ENCODE assay signal across 28 mouse cellular contexts in the genomic region with DNA sequence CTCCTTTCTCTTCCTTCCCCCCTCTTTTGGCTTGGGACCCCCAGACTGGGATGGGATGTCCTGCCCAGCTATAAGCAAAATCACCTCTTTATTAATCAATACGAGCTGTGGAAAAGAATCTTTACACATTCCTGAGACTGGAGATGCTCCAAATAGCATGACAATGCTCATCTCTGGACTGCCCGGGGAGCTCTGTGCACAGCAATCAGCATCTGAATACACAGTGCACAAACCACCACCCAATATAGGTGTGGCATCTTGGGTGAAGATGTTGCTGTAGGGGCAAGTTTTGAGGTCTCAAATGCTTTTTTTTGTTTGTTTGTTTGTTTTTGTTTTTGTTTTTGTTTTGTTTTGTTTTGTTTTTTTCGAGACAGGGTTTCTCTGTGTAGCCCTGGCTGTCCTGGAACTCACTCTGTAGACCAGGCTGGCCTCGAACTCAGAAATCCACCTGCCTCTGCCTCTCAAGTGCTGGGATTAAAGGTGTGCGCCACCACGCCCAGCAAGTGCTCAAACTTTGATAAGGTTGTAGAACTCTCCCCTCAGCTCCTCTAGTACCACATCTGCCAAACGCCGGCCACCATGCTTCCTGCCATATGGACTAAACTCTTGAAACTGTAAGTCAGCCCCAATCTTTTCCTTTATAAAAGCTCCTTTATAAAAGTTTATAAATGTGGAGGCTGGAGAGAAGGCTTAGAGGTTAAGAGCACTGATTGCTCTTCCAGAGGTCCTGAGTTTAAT. TPM values are rescaled to one million over a fixed set of nuclear protein-coding genes. Genes with fewer than 3 reads are reported as not detected.
"Had no signal": no experiment of that assay in that cellular context is flagged by ENCODE, and none has a peak within 500 bp of the region (broad histone marks: within the 10 kb centered on the region; RNA-seq: fewer than 3 reads in every experiment).

No protein-coding gene starts in this region.

RNA-seq across cellular contexts. Expression of gene Glod5, which starts 32.9 kb away (rescaled TPM):
- total RNA-seq: common myeloid progenitor, adult 5-6 weeks; gastrocnemius, adult 18-20 months; gastrocnemius, adult 2 months; gastrocnemius, adult 8-10 months; gastrocnemius, postnatal 10 days; gastrocnemius, postnatal 14 days; gastrocnemius, postnatal 25 days; gastrocnemius, postnatal 36 days; gastrocnemius, postnatal 4 days; granulocyte monocyte progenitor cell, adult 5-6 weeks; heart, adult 18-20 months; heart, adult 2 months; heart, adult 8-10 months had no signal
- polyA plus RNA-seq: embryonic facial prominence, embryonic 10.5 days; embryonic facial prominence, embryonic 11.5 days; embryonic facial prominence, embryonic 12.5 days; embryonic facial prominence, embryonic 13.5 days; embryonic facial prominence, embryonic 14.5 days; embryonic facial prominence, embryonic 15.5 days; erythroblast, embryonic 14.5 days; forebrain, embryonic 10.5 days; forebrain, embryonic 11.5 days; forebrain, embryonic 13.5 days; heart, adult 2 months; heart, embryonic 10.5 days; heart, embryonic 11.5 days; heart, embryonic 12.5 days had no signal

RNA-seq across cellular contexts. Expression of gene Was, which starts 39.1 kb away (rescaled TPM):
- polyA plus RNA-seq: forebrain, embryonic 13.5 days; forebrain, embryonic 15.5 days; forebrain, embryonic 16.5 days had no signal
